Mouse (Mus musculus): ENCODE measurements around the gene Gm26897.

DNA sequence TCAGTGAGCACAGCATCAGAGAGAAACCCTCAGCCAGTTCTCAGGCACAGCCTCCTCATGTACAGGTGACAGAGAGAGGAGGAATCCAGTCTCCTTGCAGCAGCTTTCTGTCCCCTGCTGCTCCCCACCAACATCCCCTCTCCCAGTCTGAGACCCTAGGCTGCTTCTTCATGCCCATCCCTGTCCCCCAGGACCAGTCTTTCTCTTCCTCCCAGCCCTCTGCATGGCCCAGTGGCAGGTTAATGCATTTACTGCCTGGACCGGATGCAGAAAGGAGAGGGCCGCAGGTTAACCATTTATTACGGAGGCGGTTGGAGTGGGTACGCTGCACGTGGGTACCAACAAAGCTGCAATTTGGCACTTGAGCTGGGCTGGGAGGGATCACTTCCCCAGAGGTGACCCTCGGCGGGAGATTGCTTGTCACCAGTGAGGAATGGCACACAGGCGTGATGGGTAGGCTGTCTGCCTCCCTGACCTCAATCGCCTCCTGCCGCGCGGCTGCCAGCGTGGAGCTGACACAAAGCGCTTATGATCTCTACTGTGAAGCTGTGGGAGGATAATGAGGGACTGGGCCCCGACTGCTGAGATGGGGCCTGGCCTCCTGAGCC, 3.1 kb upstream of the Gm26897 start:
- TF ChIP-seq GATA1 (IDR thresholded peaks at IDR 0.05; ENCODE audit: borderline replicate concordance, low read length) (no peak), FLI1 (IDR thresholded peaks at IDR 0.05; ENCODE audit: low read length) (no peak)
